Mouse (Mus musculus): ENCODE results near the gene Hs3st3a1. TPM values are rescaled to one million over a fixed set of nuclear protein-coding genes. Genes with fewer than 3 reads are reported as not detected.

Hs3st3a1 gene
- 2.6 and 2.7 TPM in 2 replicates for polyA plus RNA-seq (2014; fragmentation: Nextera tagmentation; extraction: Ambion mirVana)

GRCm38 (mm10) chr11:64434611-64435545 lies at the start of gene Hs3st3a1:
Gene Hs3st3a1, plus strand, starts transcription at chr11:64435332.
- no peaks in the 10 kb centered on the region for H3K9me3 ChIP-seq (ENCODE audit: control insufficient read depth, low read length)
- H3K4me1 ChIP-seq (ENCODE audit: control insufficient read depth, insufficient read depth, low read length), result peaks cover 11% of the 10 kb centered on the region; the same call in 1 of the 2 replicates
- DNase-seq, result peak; percentile 79
- WGBS, result under 1% methylated on average over 33 of the region's 36 CpGs
- peak within 1 kb of the TSS; percentile 55 for H3K4me3 ChIP-seq (replicated peaks; ENCODE audit: low read depth, low read length)
- no peaks in the 10 kb centered on the region for H3K36me3 ChIP-seq (ENCODE audit: control insufficient read depth, insufficient read depth, low read length)
- peak within 1 kb of the TSS; percentile 68 for H3K27ac ChIP-seq (replicated peaks; ENCODE audit: low read depth, low read length)
- no peaks in the 10 kb centered on the region for H3K27me3 ChIP-seq (ENCODE audit: control insufficient read depth, insufficient read depth, low read length)
- peak within 1 kb of the TSS; percentile 100 for H3K4me2 ChIP-seq (ENCODE audit: low read length)
- peak; percentile 82 for ATAC-seq (ENCODE audit: low FRiP score, low TSS enrichment)
- peak within 1 kb of the TSS; percentile 70 for H3K9ac ChIP-seq (replicated peaks; ENCODE audit: low read length)

DNA sequence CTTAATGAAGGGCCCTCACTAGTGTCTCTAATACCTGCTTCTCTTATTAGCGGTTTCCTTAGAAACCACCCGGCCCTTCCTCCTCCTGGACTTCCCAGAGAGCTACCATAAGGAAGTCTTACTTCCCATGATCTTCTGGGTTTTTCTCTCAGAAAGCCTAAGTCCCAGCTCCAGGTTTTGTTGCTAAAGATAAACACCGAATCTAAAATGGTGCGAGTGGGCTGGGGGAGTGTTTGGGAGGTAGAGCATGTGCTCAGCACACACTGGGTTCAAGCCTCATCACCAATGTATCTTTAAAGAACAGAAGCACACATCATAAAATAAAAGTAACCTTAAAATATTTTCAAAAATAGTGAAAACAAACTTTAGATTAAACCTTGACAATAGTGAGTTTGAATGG lies 48.8 kb upstream of the Hs3st3a1 start:
- WGBS, result 91% methylated on average over 4 of the region's 4 CpGs
- DNase-seq (no peak), ATAC-seq (ENCODE audit: low FRiP score, low TSS enrichment) (no peak)
- Histone ChIP-seq H3K36me3 (ENCODE audit: control insufficient read depth, insufficient read depth, low read length) (no peaks in the 10 kb centered on the region), H3K9me3 (ENCODE audit: control insufficient read depth, low read length) (no peaks in the 10 kb centered on the region), H3K4me2 (ENCODE audit: low read length) (no peak overlapping the region), H3K27me3 (ENCODE audit: control insufficient read depth, insufficient read depth, low read length) (no peaks in the 10 kb centered on the region), H3K27ac (replicated peaks; ENCODE audit: low read depth, low read length) (no peak overlapping the region), H3K4me3 (replicated peaks; ENCODE audit: low read depth, low read length) (no peak overlapping the region), H3K9ac (replicated peaks; ENCODE audit: low read length) (no peak overlapping the region), H3K4me1 (ENCODE audit: control insufficient read depth, insufficient read depth, low read length) (no peaks in the 10 kb centered on the region)

DNA sequence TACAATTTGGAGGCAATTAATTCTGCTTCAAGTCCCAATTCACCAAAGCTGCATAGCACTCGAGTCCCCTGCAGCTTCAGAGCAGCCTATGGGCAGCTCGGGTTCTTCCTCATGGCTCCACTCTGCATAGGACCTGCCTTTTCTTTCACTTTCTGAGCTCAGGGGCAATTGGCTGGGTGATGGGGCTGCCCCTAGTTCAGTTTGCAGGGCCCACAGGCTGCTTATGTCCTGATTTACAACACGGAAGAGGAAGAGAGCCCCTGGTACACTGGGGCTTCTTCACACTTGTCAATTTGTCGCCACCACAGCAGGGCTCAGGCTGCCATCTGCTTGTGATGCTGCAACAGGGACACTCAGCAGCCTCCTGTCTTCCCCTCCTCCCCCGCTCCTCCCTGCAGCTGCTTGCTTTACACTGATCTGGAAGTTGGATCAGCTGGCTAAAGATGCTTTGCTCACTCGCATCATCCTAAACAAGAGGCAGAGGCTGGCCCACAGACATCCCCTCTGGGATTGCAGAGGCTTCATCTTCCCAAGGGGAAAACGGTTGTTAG lies 38.7 kb upstream of the Hs3st3a1 start:
- peak; percentile 81 for DNase-seq
- Histone ChIP-seq H3K4me2 (ENCODE audit: low read length) (peak overlapping the region; percentile 46), H3K4me3 (replicated peaks; ENCODE audit: low read depth, low read length) (0 out of 2 replicates have a peak overlapping the region, but pooled peaks have one; percentile 10)

DNA sequence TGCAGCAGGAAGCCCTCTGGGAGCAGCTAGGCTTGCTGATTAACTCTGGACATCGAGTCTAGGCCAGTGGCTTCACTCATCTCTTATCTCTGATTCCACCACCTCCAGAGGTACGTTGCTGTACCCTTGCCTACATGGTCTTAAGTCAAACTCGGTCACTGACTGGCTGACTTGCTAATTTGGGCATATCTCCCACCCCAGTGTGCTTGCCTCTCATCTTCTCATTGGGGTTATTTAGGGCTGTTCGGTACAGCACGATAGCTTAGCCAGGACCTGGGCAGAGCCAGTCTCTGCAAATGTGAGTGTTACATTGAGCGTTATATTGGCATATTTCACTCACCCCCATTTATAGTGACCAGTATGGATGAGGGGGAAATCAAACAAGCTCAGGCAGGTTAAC lies 38.2 kb upstream of the Hs3st3a1 start:
- peak; percentile 27; the same call in 1 of the 2 replicates for ATAC-seq (ENCODE audit: low FRiP score, low TSS enrichment)
- no peaks in the 10 kb centered on the region for H3K27me3 ChIP-seq (ENCODE audit: control insufficient read depth, insufficient read depth, low read length)
- peak overlapping the region; percentile 74 for H3K27ac ChIP-seq (replicated peaks; ENCODE audit: low read depth, low read length)
- H3K4me1 ChIP-seq (ENCODE audit: control insufficient read depth, insufficient read depth, low read length), result peaks cover 18% of the 10 kb centered on the region
- DNase-seq, result no peak
- no peak overlapping the region for H3K4me3 ChIP-seq (replicated peaks; ENCODE audit: low read depth, low read length)
- no peaks in the 10 kb centered on the region for H3K36me3 ChIP-seq (ENCODE audit: control insufficient read depth, insufficient read depth, low read length)
- peak overlapping the region; percentile 46 for H3K4me2 ChIP-seq (ENCODE audit: low read length)
- no peak overlapping the region for H3K9ac ChIP-seq (replicated peaks; ENCODE audit: low read length)
- 42% methylated on average over 6 of the region's 6 CpGs for WGBS
- no peaks in the 10 kb centered on the region for H3K9me3 ChIP-seq (ENCODE audit: control insufficient read depth, low read length)

More for the DNA sequence above, 38.7 kb upstream of the Hs3st3a1 start:
- H3K36me3 ChIP-seq (ENCODE audit: control insufficient read depth, insufficient read depth, low read length), result no peaks in the 10 kb centered on the region
- peaks cover 18% of the 10 kb centered on the region for H3K4me1 ChIP-seq (ENCODE audit: control insufficient read depth, insufficient read depth, low read length)
- no peak overlapping the region; the same call in 1 of the 2 replicates for H3K9ac ChIP-seq (replicated peaks; ENCODE audit: low read length)
- ATAC-seq (ENCODE audit: low FRiP score, low TSS enrichment), result peak; percentile 72; the same call in 1 of the 2 replicates
- WGBS, result under 1% methylated on average over 7 of the region's 7 CpGs
- no peaks in the 10 kb centered on the region for H3K27me3 ChIP-seq (ENCODE audit: control insufficient read depth, insufficient read depth, low read length)
- H3K9me3 ChIP-seq (ENCODE audit: control insufficient read depth, low read length), result no peaks in the 10 kb centered on the region
- peak overlapping the region; percentile 74; the same call in 1 of the 2 replicates for H3K27ac ChIP-seq (replicated peaks; ENCODE audit: low read depth, low read length)

DNA sequence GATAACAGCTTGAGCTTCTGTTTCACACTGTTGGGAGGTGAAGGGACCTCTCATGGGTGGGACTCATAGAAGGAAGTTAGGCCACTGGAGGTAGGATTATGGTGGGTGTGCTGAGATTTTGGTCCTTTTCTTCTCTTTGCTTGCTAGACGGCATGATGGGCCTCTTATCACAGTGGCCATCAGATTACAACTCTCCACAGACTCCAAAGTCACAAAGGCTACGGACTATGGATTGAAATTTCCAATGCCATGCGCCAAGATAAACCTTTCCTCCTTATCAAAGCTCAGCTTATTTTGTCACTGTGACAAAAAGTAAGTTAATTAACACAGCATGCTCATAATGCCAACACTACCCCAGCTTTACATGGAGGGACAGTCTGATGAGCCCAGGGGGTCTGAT lies 37.5 kb upstream of the Hs3st3a1 start:
- Histone ChIP-seq H3K4me3 (replicated peaks; ENCODE audit: low read depth, low read length) (no peak overlapping the region), H3K36me3 (ENCODE audit: control insufficient read depth, insufficient read depth, low read length) (no peaks in the 10 kb centered on the region), H3K4me2 (ENCODE audit: low read length) (no peak overlapping the region), H3K4me1 (ENCODE audit: control insufficient read depth, insufficient read depth, low read length) (peaks cover 18% of the 10 kb centered on the region), H3K27me3 (ENCODE audit: control insufficient read depth, insufficient read depth, low read length) (no peaks in the 10 kb centered on the region), H3K9me3 (ENCODE audit: control insufficient read depth, low read length) (no peaks in the 10 kb centered on the region), H3K27ac (replicated peaks; ENCODE audit: low read depth, low read length) (no peak overlapping the region), H3K9ac (replicated peaks; ENCODE audit: low read length) (no peak overlapping the region)
- 81% methylated on average over 3 of the region's 3 CpGs for WGBS
- ATAC-seq (ENCODE audit: low FRiP score, low TSS enrichment) (no peak), DNase-seq (no peak)

- 20% methylated on average over 6 of the region's 6 CpGs for WGBS
- DNase-seq, result no peak
- Histone ChIP-seq H3K27me3 (ENCODE audit: control insufficient read depth, insufficient read depth, low read length) (no peaks in the 10 kb centered on the region), H3K9me3 (ENCODE audit: control insufficient read depth, low read length) (no peaks in the 10 kb centered on the region), H3K9ac (replicated peaks; ENCODE audit: low read length) (no peak overlapping the region), H3K27ac (replicated peaks; ENCODE audit: low read depth, low read length) (no peak overlapping the region), H3K4me1 (ENCODE audit: control insufficient read depth, insufficient read depth, low read length) (peaks cover 18% of the 10 kb centered on the region), H3K36me3 (ENCODE audit: control insufficient read depth, insufficient read depth, low read length) (no peaks in the 10 kb centered on the region), H3K4me3 (replicated peaks; ENCODE audit: low read depth, low read length) (no peak overlapping the region), H3K4me2 (ENCODE audit: low read length) (no peak overlapping the region)
- no peak for ATAC-seq (ENCODE audit: low FRiP score, low TSS enrichment)
Measured at GRCm38 (mm10) chr11:64400534-64401093, 34.5 kb upstream of the Hs3st3a1 start.

DNA sequence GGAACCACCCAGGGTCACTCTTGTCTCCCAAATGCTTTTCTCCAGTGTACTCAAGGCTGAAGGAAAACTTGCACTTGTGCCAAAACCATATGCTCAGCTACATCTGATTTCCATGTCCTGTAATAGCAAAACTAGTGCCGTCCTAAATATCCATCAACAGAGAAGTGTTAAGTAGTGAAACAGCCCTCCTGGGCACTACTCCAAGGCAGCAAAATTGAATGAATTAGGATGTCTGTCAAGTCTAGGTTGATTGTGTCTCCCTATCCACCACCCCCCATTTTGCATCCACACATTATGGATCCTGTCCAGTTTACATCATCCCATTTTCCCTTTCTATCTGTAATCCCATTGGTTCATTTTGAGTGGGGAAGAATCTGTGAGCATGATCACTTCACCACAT lies 16.2 kb upstream of the Hs3st3a1 start:
- H3K27ac ChIP-seq (replicated peaks; ENCODE audit: low read depth, low read length), result no peak overlapping the region
- H3K27me3 ChIP-seq (ENCODE audit: control insufficient read depth, insufficient read depth, low read length), result no peaks in the 10 kb centered on the region
- WGBS, result 78% methylated on average over 1 of the region's 1 CpGs
- DNase-seq, result no peak
- H3K4me2 ChIP-seq (ENCODE audit: low read length), result no peak overlapping the region
- H3K4me3 ChIP-seq (replicated peaks; ENCODE audit: low read depth, low read length), result no peak overlapping the region
- peaks cover 7% of the 10 kb centered on the region; the same call in 1 of the 2 replicates for H3K9me3 ChIP-seq (ENCODE audit: control insufficient read depth, low read length)
- H3K4me1 ChIP-seq (ENCODE audit: control insufficient read depth, insufficient read depth, low read length), result no peaks in the 10 kb centered on the region
- no peaks in the 10 kb centered on the region for H3K36me3 ChIP-seq (ENCODE audit: control insufficient read depth, insufficient read depth, low read length)
- no peak overlapping the region for H3K9ac ChIP-seq (replicated peaks; ENCODE audit: low read length)
- ATAC-seq (ENCODE audit: low FRiP score, low TSS enrichment), result no peak

- no peaks in the 10 kb centered on the region for H3K27me3 ChIP-seq (ENCODE audit: control insufficient read depth, insufficient read depth, low read length)
- DNase-seq (peak; percentile 74), ATAC-seq (ENCODE audit: low FRiP score, low TSS enrichment) (peak; percentile 64)
- peak overlapping the region; percentile 55 for H3K4me3 ChIP-seq (replicated peaks; ENCODE audit: low read depth, low read length)
- WGBS, result under 1% methylated on average over 81 of the region's 81 CpGs
- H3K27ac ChIP-seq (replicated peaks; ENCODE audit: low read depth, low read length), result peak overlapping the region; percentile 68
- no peaks in the 10 kb centered on the region for H3K9me3 ChIP-seq (ENCODE audit: control insufficient read depth, low read length)
- H3K4me2 ChIP-seq (ENCODE audit: low read length), result peak overlapping the region; percentile 100
- peak overlapping the region; percentile 70 for H3K9ac ChIP-seq (replicated peaks; ENCODE audit: low read length)
- peaks cover 11% of the 10 kb centered on the region; the same call in 1 of the 2 replicates for H3K4me1 ChIP-seq (ENCODE audit: control insufficient read depth, insufficient read depth, low read length)
- no peaks in the 10 kb centered on the region for H3K36me3 ChIP-seq (ENCODE audit: control insufficient read depth, insufficient read depth, low read length)
Measured at GRCm38 (mm10) chr11:64435546-64436411, 647 bp downstream of the Hs3st3a1 start.
